Mouse (Mus musculus) spleen, adult 2 months (tissue): ENCODE measurements around the gene Dhtkd1. TPM values are rescaled to one million over a fixed set of nuclear protein-coding genes. Genes with fewer than 3 reads are reported as not detected.
"Not testable (repeated sequence)": the region's sequence is repeated elsewhere in the genome, so short reads cannot be mapped to it uniquely, and the experiment has no call there.

Experiments
- DNase-seq, 2 experiments: peaks; one replicate each; pipeline versions ENCODE4 v3.0.0 to v3.0.0-alpha.2; 2012 to 2021; ENCODE audit warnings: low spot score in 2 of 2, low read depth in 1 of 2
- H3K27ac ChIP-seq: fragments of 200-500 bp; 2 replicates; pipeline ENCODE4 v1.5.1; 2012; ENCODE audit warnings: low read length, inconsistent platforms; ENCODE audit not compliant: insufficient read depth
- H3K27me3 ChIP-seq: fragments of 200-500 bp; 2 replicates; pipeline ENCODE4 v1.6.1; 2012; ENCODE audit warnings: mild to moderate bottlenecking, moderate library complexity, low read length, inconsistent platforms; ENCODE audit not compliant: control insufficient read depth, insufficient read depth
- H3K36me3 ChIP-seq: fragments of 200-500 bp; 2 replicates; pipeline ENCODE4 v1.6.1; 2012; ENCODE audit warnings: mild to moderate bottlenecking, low read length, inconsistent platforms; ENCODE audit not compliant: control insufficient read depth, insufficient read depth
- H3K4me1 ChIP-seq: fragments of 200-500 bp; 2 replicates; pipeline ENCODE4 v1.6.1; 2011; ENCODE audit warnings: inconsistent platforms; ENCODE audit not compliant: control insufficient read depth, insufficient read depth, insufficient read length
- H3K4me3 ChIP-seq: fragments of 200-500 bp; 2 replicates; pipeline ENCODE4 v1.5.1; 2011; ENCODE audit warnings: mild to moderate bottlenecking, inconsistent platforms; ENCODE audit not compliant: insufficient read depth, insufficient read length; ENCODE audit errors: extremely low read depth
- CTCF ChIP-seq: fragments of 200-500 bp; IDR thresholded peaks from 2 replicates; pipeline ENCODE4 v1.5.1; 2011; ENCODE audit warnings: mild to moderate bottlenecking, inconsistent platforms; ENCODE audit not compliant: insufficient read depth, insufficient read length, insufficient replicate concordance; ENCODE audit errors: extremely low read depth
- POLR2A ChIP-seq: fragments of 200-500 bp; IDR thresholded peaks from 2 replicates; pipeline ENCODE4 v1.6.1; 2011; ENCODE audit warnings: low read depth, low read length, inconsistent platforms
- WGBS: fragments of 180-500 bp; shearing (Covaris S2); methylation state at CpG from one replicate; pipeline ENCODE4 v1.1.7; 2018; 5-methylcytosine and 5-hydroxymethylcytosine counted together
- polyA plus RNA-seq: library from polyadenylated mRNA; depleted of rRNA; stranded (reverse); fragments of >200 nt; gene quantifications from 2 replicates; pipeline ENCODE4 v1.2.3, GENCODE M21; 2012; rRNA removed

The Dhtkd1 gene
- polyA plus RNA-seq: 0.32 and 0.49 TPM in 2 replicates

DNA sequence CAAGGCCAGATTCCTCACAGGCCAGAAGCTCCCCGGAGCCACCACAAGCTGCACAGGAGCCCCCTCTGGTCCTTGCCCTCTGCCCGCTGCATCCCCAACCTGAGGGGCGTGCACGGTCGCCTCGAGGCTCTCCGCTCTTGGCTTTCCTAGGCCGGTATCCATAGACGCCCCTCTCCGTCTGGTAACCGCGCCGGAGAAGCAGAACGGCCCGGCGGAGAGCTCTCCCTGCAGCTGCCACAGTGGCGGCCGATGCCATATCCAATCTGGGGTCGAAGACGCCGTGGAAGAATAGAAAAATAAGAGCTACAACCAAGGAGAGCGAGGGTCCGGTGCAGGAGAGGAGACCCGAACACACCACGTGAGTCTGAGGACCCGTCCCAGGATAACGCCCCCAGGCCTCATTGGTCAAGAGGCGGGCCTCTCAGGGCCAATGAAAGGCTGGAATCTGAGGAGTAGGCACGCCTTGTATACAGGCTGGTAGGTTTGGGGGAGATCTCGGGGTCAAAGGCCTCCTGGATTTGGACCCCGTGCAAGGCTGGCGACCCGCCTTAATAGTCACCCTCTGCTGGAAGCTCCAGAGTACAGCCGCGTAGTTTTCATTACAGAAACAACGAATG is at the start of gene Dhtkd1:
Dhtkd1 (minus strand) TSS at position 377 of the 617 bp plus-strand sequence.
- Histone ChIP-seq H3K27me3 (peaks cover 5% of the 10 kb centered on the region; the same call in 1 of the 2 replicates), H3K36me3 (no peaks in the 10 kb centered on the region), H3K4me3 (peak within 1 kb of the TSS; percentile 61), H3K27ac (no peak within 1 kb of the TSS), H3K4me1 (peaks cover 6% of the 10 kb centered on the region; the same call in 1 of the 2 replicates)
- DNase-seq: peak in 1 of 2 experiments; percentile 17
- TF ChIP-seq CTCF (no peak), POLR2A (no peak)
- 4% methylated on average over 36 of the region's 36 CpGs for WGBS

DNA sequence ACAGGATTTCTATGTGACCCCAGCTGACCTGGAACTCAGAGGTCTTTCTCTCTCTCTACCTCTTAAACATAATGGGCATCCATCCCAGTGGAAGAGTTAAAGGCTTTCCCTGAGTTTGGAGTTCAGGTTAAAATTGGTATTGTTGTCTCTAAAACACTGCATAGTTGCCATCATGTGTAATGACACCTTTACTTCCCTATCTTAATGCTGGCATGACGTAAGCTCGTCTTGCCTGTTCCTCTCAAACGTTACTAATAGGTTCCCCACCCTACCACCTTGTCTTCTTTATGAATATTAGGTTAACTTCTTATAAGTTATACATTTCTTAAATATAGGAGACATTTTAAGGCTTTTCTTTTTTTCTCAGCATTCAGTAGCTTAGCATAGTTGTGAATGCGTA is 34.9 kb upstream of the Dhtkd1 start:
- Histone ChIP-seq H3K27me3 (no peaks in the 10 kb centered on the region), H3K4me1 (no peaks in the 10 kb centered on the region), H3K4me3 (no peak overlapping the region), H3K27ac (no peak overlapping the region), H3K36me3 (peaks cover 23% of the 10 kb centered on the region)
- 91% methylated on average over 4 of the region's 4 CpGs for WGBS
- TF ChIP-seq POLR2A (no peak), CTCF (no peak)
- no peak for DNase-seq

DNA sequence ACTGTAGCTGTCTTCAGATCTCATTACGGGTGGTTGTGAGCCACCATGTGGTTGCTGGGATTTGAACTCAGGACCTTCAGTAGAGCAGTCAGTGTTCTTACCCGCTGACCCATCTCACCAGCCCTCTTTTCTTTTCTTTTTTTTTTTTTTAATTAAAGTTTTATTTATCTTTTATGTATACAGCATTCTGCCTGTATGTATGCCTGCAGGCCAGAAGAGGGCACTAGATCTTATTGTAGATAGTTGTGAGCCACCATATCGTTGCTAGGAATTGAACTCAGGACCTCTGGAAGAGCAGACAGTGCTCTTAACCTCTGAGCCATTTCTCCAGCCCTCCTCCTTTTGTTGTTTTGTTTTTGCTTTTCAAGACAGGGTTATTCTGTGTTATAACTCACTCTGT is 28.0 kb upstream of the Dhtkd1 start:
- H3K4me1 ChIP-seq, H3K4me3 ChIP-seq, H3K27ac ChIP-seq, H3K27me3 ChIP-seq, H3K36me3 ChIP-seq, DNase-seq: not testable (repeated sequence)
- WGBS: 93% methylated on average over 3 of the region's 3 CpGs

- no peak for DNase-seq
- Histone ChIP-seq H3K4me3 (no peak overlapping the region), H3K27ac (no peak overlapping the region), H3K36me3 (peaks cover 12% of the 10 kb centered on the region), H3K4me1 (no peaks in the 10 kb centered on the region), H3K27me3 (no peaks in the 10 kb centered on the region)
- WGBS: 94% methylated on average over 3 of the region's 3 CpGs
- TF ChIP-seq POLR2A (no peak), CTCF (no peak)
Observed at GRCm38 (mm10) chr2:5965972-5966371, 23.4 kb upstream of the Dhtkd1 start.

DNA sequence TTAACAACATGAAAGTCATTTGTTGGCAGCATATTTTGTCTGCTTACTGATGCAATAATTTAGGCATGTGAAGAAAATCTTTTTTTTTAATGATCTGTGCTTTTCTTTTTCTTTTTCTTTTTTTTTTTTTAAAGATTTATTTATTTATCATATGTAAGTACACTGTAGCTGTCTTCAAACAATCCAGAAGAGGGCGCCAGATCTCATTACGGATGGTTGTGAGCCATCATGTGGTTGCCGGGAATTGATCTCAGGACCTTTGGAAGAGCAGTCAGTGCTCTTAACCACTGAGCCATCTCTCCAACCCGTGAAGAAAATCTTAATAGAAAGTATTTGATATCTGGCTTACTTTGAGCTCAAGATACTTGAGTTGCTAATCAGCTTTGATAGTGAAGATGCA is 21.1 kb upstream of the Dhtkd1 start:
- 92% methylated on average over 4 of the region's 4 CpGs for WGBS
- not testable (repeated sequence) for H3K4me1 ChIP-seq, H3K4me3 ChIP-seq, H3K27ac ChIP-seq, H3K27me3 ChIP-seq, DNase-seq
- H3K36me3 ChIP-seq: peaks cover 15% of the 10 kb centered on the region

- TF ChIP-seq POLR2A: no peak
- TF ChIP-seq CTCF: no peak
- H3K27ac ChIP-seq: no peak overlapping the region
- no peaks in the 10 kb centered on the region for H3K27me3 ChIP-seq
- H3K36me3 ChIP-seq: peaks cover 20% of the 10 kb centered on the region
- no peak overlapping the region for H3K4me3 ChIP-seq
- 95% methylated on average over 2 of the region's 2 CpGs for WGBS
- no peaks in the 10 kb centered on the region for H3K4me1 ChIP-seq
- no peak for DNase-seq
Observed at GRCm38 (mm10) chr2:5962265-5962664, 19.7 kb upstream of the Dhtkd1 start.

GRCm38 (mm10) chr2:5957705-5958104 is 15.1 kb upstream of the Dhtkd1 start:
- Histone ChIP-seq H3K4me1 (no peaks in the 10 kb centered on the region), H3K4me3 (no peak overlapping the region), H3K27ac (no peak overlapping the region), H3K27me3 (no peaks in the 10 kb centered on the region), H3K36me3 (peaks cover 16% of the 10 kb centered on the region)
- TF ChIP-seq POLR2A (no peak), CTCF (no peak)
- DNase-seq: peak in 1 of 2 experiments; percentile 24
- WGBS: 95% methylated on average over 9 of the region's 9 CpGs
